Mouse (Mus musculus): ENCODE results near the gene Vgll2.

GRCm38 (mm10) chr10:52025291-52025690 is 3.0 kb downstream of the Vgll2 start:
- TF ChIP-seq CTCF (IDR thresholded peaks at IDR 0.05; ENCODE audit: low read depth, low read length), result no peak
- no peak for TF ChIP-seq POLR2A (IDR thresholded peaks at IDR 0.05; ENCODE audit: insufficient read depth, low read length)
- no peak for TF ChIP-seq EP300 (IDR thresholded peaks at IDR 0.05; ENCODE audit: insufficient read depth, low read depth, low read length)
